Mouse (Mus musculus) kidney, adult 2 months (tissue): ENCODE results near the gene Tmem119. TPM values are rescaled to one million over a fixed set of nuclear protein-coding genes. Genes with fewer than 3 reads are reported as not detected.

Experiments used
- DNase-seq: peaks from one replicate; pipeline ENCODE4 v3.0.0; 2021
- H3K27ac ChIP-seq: fragments of 200-500 bp; 2 replicates; pipeline ENCODE4 v1.5.1; 2012; ENCODE audit warnings: low read depth, low read length, control low read depth, inconsistent platforms; ENCODE audit not compliant: insufficient read depth
- H3K27me3 ChIP-seq: fragments of 200-500 bp; replicated peaks from 2 replicates; pipeline ENCODE4 v1.6.1; 2012; ENCODE audit warnings: mild to moderate bottlenecking, moderate library complexity, low read length, inconsistent platforms; ENCODE audit not compliant: control insufficient read depth, insufficient read depth
- H3K36me3 ChIP-seq: fragments of 200-500 bp; 2 replicates; pipeline ENCODE4 v1.6.1; 2012; ENCODE audit warnings: mild to moderate bottlenecking, moderate library complexity, low read length, inconsistent platforms; ENCODE audit not compliant: control insufficient read depth, insufficient read depth
- H3K4me1 ChIP-seq: fragments of 200-500 bp; 2 replicates; pipeline ENCODE4 v1.6.1; 2011; ENCODE audit warnings: low read length; ENCODE audit not compliant: control insufficient read depth, insufficient read depth
- H3K4me3 ChIP-seq: fragments of 200-500 bp; 2 replicates; pipeline ENCODE4 v1.5.1; 2011; ENCODE audit warnings: mild to moderate bottlenecking, low read depth, low read length, control low read depth; ENCODE audit not compliant: insufficient read depth
- CTCF ChIP-seq: fragments of 200-500 bp; conservative IDR thresholded peaks from 2 replicates; pipeline ENCODE4 v1.5.1; 2011; ENCODE audit warnings: low read depth, mild to moderate bottlenecking, control low read depth, low read length, moderate library complexity, mixed read lengths; ENCODE audit not compliant: insufficient read depth, insufficient read length
- POLR2A ChIP-seq: fragments of 200-500 bp; IDR thresholded peaks from one replicate; pipeline ENCODE4 v1.6.1; 2011; ENCODE audit warnings: low read depth, low read length, control low read depth
- WGBS: fragments of 180-500 bp; shearing (Covaris S2); methylation state at CpG from one replicate; pipeline ENCODE4 v1.1.7; 2018; 5-methylcytosine and 5-hydroxymethylcytosine counted together
- polyA plus RNA-seq: library from polyadenylated mRNA; depleted of rRNA; stranded (reverse); fragments of >200 nt; gene quantifications from 2 replicates; pipeline ENCODE4 v1.2.3, GENCODE M21; 2012

Gene Tmem119
- polyA plus RNA-seq, 1 experiment = 14.8 TPM

DNA sequence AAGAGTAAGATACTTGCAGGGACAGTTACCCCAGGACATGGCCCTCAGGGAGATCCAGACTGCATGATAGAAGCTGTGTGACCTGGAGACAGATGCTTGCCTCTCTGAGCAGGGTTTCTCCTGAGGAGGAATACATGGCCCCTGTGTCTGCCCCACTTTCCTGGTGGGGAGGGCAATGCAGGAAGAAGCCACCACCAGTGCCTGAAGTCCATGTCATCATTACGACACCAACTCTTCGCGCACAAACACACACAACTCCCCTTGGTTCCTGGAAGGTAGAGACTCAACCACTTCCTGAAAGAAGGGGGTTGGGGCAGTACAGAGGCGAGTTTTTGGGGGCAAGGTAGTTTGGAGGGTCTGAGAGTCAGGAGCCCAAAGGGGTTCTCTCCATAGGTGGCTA, 23.9 kb upstream of the Tmem119 start:
- Histone ChIP-seq H3K4me3 (no peak overlapping the region), H3K27ac (no peak overlapping the region), H3K4me1 (no peaks in the 10 kb centered on the region), H3K27me3 (no peaks in the 10 kb centered on the region), H3K36me3 (no peaks in the 10 kb centered on the region)
- no peak for TF ChIP-seq POLR2A
- no peak for TF ChIP-seq CTCF
- DNase-seq = no peak
- 77% methylated on average over 4 of the region's 4 CpGs for WGBS

DNA sequence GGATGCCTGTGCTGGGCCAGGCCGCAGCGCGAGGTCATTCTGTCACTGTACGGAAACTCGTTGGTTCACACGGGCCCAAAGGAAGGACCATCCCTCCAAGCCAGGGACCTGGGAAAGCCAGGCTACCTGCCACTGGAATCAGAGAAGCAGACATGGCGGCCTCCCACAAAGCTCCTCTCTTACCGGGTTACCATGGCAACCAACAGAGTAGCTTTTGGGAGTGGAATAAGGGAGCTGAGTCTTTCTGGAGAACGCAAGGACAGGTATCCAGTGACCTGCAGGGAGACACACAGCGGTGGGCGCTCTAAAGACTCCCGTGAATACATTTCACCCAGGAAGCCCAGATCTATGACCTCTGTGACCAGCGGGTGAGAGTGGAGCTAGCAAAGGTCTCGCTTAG, 18.3 kb upstream of the Tmem119 start:
- Histone ChIP-seq H3K27me3 (no peaks in the 10 kb centered on the region), H3K4me3 (no peak overlapping the region), H3K36me3 (no peaks in the 10 kb centered on the region), H3K4me1 (no peaks in the 10 kb centered on the region), H3K27ac (no peak overlapping the region)
- no peak for DNase-seq
- no peak for TF ChIP-seq CTCF
- no peak for TF ChIP-seq POLR2A
- 58% methylated on average over 14 of the region's 14 CpGs for WGBS

DNA sequence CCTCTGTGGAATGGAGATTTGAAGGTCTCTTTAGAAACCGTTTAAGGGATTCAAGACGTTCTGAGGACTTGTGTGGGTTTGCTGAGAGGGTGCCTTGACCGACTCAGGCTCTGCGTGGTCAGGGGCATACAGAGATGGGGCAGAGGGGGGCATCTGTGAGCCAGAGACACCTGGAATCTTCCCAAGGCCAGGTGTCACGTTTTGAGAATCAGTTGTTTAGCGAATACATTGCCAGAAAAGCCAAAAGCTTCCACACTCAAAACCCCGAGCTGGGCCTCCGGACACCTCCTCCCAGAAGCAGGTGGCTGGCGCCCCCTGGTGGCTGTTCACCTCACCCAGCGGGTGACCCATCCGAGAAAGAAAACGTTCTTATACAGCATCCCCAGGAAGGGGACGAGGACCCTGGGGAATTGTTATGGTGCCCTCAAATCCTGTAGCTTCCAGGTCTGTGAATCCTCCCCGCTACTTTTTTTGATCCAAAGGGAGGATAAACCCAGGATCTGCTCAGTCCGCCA, 15.4 kb upstream of the Tmem119 start:
- WGBS = 11% methylated on average over 15 of the region's 15 CpGs
- H3K27me3 ChIP-seq = no peaks in the 10 kb centered on the region
- DNase-seq = peak; percentile 62
- H3K4me1 ChIP-seq = no peaks in the 10 kb centered on the region
- H3K36me3 ChIP-seq = no peaks in the 10 kb centered on the region
- TF ChIP-seq CTCF (peak; percentile 76), POLR2A (no peak)
- H3K4me3 ChIP-seq = no peak overlapping the region
- H3K27ac ChIP-seq = no peak overlapping the region

DNA sequence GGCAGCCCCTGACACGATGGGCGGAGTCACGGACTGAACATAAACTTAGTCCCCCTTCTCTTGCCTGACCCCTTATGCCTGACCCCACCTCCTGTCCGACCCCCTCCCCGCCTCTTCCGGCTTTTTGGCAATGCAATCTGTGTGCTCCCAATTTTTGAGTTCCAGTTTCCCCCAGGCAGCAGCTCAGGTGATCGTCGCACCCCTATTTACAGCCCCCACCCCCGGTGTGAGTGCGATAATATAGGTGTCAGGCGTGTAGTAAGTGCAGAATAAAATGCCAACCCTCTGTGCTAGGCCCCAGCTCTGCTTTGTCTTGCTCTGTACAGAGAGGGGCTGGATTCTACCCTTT, 14.7 kb upstream of the Tmem119 start:
- TF ChIP-seq CTCF (no peak), POLR2A (no peak)
- no peak for DNase-seq
- Histone ChIP-seq H3K27ac (no peak overlapping the region), H3K4me1 (no peaks in the 10 kb centered on the region), H3K36me3 (no peaks in the 10 kb centered on the region), H3K4me3 (no peak overlapping the region), H3K27me3 (no peaks in the 10 kb centered on the region)
- 52% methylated on average over 9 of the region's 11 CpGs for WGBS

- H3K27me3 ChIP-seq = no peaks in the 10 kb centered on the region
- 31% methylated on average over 27 of the region's 27 CpGs for WGBS
- H3K27ac ChIP-seq = no peak overlapping the region
- TF ChIP-seq CTCF (no peak), POLR2A (no peak)
- no peak overlapping the region for H3K4me3 ChIP-seq
- no peaks in the 10 kb centered on the region for H3K4me1 ChIP-seq
- no peaks in the 10 kb centered on the region for H3K36me3 ChIP-seq
- no peak for DNase-seq
Measured at GRCm38 (mm10) chr5:113814111-113815040, 14.1 kb upstream of the Tmem119 start.

DNA sequence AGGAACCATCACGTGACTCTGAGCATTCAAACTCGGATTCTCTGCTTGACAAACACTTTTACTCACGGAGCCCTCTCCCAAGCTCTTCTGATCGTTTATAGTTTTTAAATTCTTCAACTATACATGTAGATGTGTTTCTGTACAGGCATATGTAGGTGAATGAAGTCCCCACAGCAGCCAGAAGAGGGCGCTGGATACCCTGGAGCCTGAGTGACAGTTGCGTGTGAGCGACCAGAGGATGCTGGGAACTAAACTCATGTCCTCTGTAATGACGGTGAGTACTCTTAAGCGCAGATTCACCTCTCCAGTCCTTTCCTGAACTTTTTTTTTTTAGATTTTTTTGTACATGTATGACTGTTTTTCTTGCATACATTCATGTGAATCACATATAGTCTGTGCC, 13.3 kb upstream of the Tmem119 start:
- WGBS = 27% methylated on average over 9 of the region's 9 CpGs
- H3K4me1 ChIP-seq = no peaks in the 10 kb centered on the region
- no peaks in the 10 kb centered on the region for H3K36me3 ChIP-seq
- no peak overlapping the region for H3K27ac ChIP-seq
- DNase-seq = no peak
- H3K4me3 ChIP-seq = no peak overlapping the region
- H3K27me3 ChIP-seq = no peaks in the 10 kb centered on the region
- TF ChIP-seq POLR2A = no peak
- peak; percentile 49 for TF ChIP-seq CTCF

- no peak for DNase-seq
- TF ChIP-seq POLR2A (no peak), CTCF (no peak)
- no peaks in the 10 kb centered on the region for H3K27me3 ChIP-seq
- no peak overlapping the region for H3K27ac ChIP-seq
- WGBS = 80% methylated on average over 2 of the region's 2 CpGs
- H3K4me3 ChIP-seq = no peak overlapping the region
- H3K36me3 ChIP-seq = no peaks in the 10 kb centered on the region
- H3K4me1 ChIP-seq = no peaks in the 10 kb centered on the region
Measured at GRCm38 (mm10) chr5:113812638-113813037, 12.3 kb upstream of the Tmem119 start.
